Mouse (Mus musculus): ENCODE data around the gene March9.

- TF ChIP-seq CTCF (IDR thresholded peaks at IDR 0.05; ENCODE audit: low read depth) (no peak), EP300 (IDR thresholded peaks at IDR 0.05; ENCODE audit: low read depth) (no peak)
Observed at GRCm38 (mm10) chr10:127043187-127043586, 16.8 kb downstream of the March9 start.

Measured in liver, postnatal 0 days (tissue).